Mouse (Mus musculus) ES-E14 (cell line): ENCODE results near the gene Col7a1. TPM values are rescaled to one million over a fixed set of nuclear protein-coding genes. Genes with fewer than 3 reads are reported as not detected.

ENCODE experiments used
- DNase-seq: peaks from one replicate; pipeline ENCODE4 v3.0.0-alpha.2; 2013; ENCODE audit warnings: low read depth, low spot score
- H3K27ac ChIP-seq: 2 replicates; pipeline ENCODE4 v1.5.1; 2012; ENCODE audit warnings: low read depth, mild to moderate bottlenecking, low read length, moderate library complexity, mixed read lengths; ENCODE audit not compliant: poor library complexity, insufficient read depth, severe bottlenecking
- H3K36me3 ChIP-seq: 2 replicates; pipeline ENCODE4 v1.6.1; 2012; ENCODE audit warnings: mild to moderate bottlenecking, low read length, moderate library complexity, mixed read lengths; ENCODE audit not compliant: control insufficient read depth, poor library complexity, insufficient read depth, severe bottlenecking
- H3K4me1 ChIP-seq, 2 experiments: fragments of 150-350 bp in 1 of 2; sonication (generic) in 1 of 2; 2 replicates each; pipeline ENCODE4 v1.6.1; 2012; ENCODE audit warnings: low read length in 2 of 2, mild to moderate bottlenecking in 1 of 2, mixed read lengths in 1 of 2; ENCODE audit not compliant: control insufficient read depth in 2 of 2, insufficient read depth in 2 of 2, poor library complexity in 1 of 2
- H3K4me3 ChIP-seq, 2 experiments: fragments of 150-350 bp in 1 of 2; sonication (generic) in 1 of 2; 2 replicates each; pipeline ENCODE4 v1.5.1; 2012; ENCODE audit warnings: low read length in 2 of 2, low read depth in 1 of 2, mild to moderate bottlenecking in 1 of 2, mixed read lengths in 1 of 2; ENCODE audit not compliant: insufficient read depth in 1 of 2, poor library complexity in 1 of 2, severe bottlenecking in 1 of 2
- H3K9ac ChIP-seq: 2 replicates; pipeline ENCODE4 v1.6.1; 2012; ENCODE audit warnings: low read depth, mild to moderate bottlenecking, low read length, mixed read lengths; ENCODE audit not compliant: poor library complexity, insufficient read depth, severe bottlenecking
- H3K9me3 ChIP-seq: fragments of 150-350 bp; sonication (generic); 2 replicates; pipeline ENCODE4 v1.6.1; 2012; ENCODE audit warnings: low read depth, mild to moderate bottlenecking, low read length; ENCODE audit not compliant: control insufficient read depth, insufficient read depth
- CHD2 ChIP-seq: IDR thresholded peaks from 2 replicates; pipeline ENCODE4 v1.6.1; 2014; ENCODE audit warnings: mild to moderate bottlenecking, low read depth, low read length, inconsistent platforms
- HCFC1 ChIP-seq: IDR thresholded peaks from 2 replicates; pipeline ENCODE4 v1.6.1; 2012; ENCODE audit warnings: low read length, inconsistent platforms, borderline replicate concordance; ENCODE audit not compliant: insufficient read depth
- MAFK ChIP-seq: IDR thresholded peaks from 2 replicates; pipeline ENCODE4 v1.6.1; 2014; ENCODE audit warnings: mild to moderate bottlenecking, low read depth, low read length, inconsistent platforms; ENCODE audit not compliant: insufficient read depth
- ZC3H11A ChIP-seq: IDR thresholded peaks from 2 replicates; pipeline ENCODE4 v1.6.1; 2012; ENCODE audit warnings: low read depth, mild to moderate bottlenecking, inconsistent platforms, low read length, borderline replicate concordance
- ZNF384 ChIP-seq: IDR thresholded peaks from 2 replicates; pipeline ENCODE4 v1.6.1; 2012; ENCODE audit warnings: low read depth, low read length, inconsistent platforms
- in situ Hi-C, 2 experiments: fragments of 600-800 bp; cut with MboI; formaldehyde crosslinking; loops; one replicate each; pipeline ENCODE4 v1.15.1; 2025; ENCODE audit warnings: low sequenced_read_pairs in 2 of 2, inconsistent platforms in 1 of 2; ENCODE audit not compliant: unreplicated experiment in 2 of 2
- total RNA-seq: library from RNA; depleted of rRNA; stranded (reverse); fragments of 300-350 nt; gene quantifications from 2 replicates; pipeline ENCODE4 v1.2.3, GENCODE M21; 2012

Col7a1 gene
- total RNA-seq, 1 experiment = 25.5 TPM

DNA sequence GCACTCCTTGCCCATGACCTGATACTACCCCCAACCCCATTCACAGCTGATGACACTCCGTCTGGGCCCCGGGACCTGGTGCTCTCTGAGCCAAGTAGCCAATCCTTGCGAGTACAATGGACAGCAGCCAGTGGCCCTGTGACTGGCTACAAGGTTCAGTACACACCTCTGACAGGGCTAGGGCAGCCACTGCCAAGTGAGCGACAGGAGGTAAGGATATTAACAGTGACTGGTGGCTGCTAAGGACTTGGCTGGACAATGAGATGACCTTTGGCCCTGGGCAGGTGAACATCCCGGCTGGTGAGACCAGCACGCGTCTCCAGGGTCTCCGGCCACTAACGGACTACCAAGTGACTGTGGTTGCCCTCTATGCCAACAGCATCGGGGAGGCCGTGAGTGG, 2.5 kb downstream of the Col7a1 start:
- Histone ChIP-seq H3K36me3 (no peaks in the 10 kb centered on the region), H3K27ac (no peak overlapping the region), H3K4me3 (no peak overlapping the region), H3K4me1 (peaks cover 0 to 9% of the 10 kb centered on the region in 2 experiments; a peak in 1 of 4 replicates), H3K9me3 (no peaks in the 10 kb centered on the region), H3K9ac (no peak overlapping the region)
- in situ Hi-C loops = no loop called here
- DNase-seq = no peak
- no peak for TF ChIP-seq CHD2
- TF ChIP-seq HCFC1 = no peak
- no peak for TF ChIP-seq ZC3H11A
- TF ChIP-seq ZNF384 = no peak
- no peak for TF ChIP-seq MAFK

DNA sequence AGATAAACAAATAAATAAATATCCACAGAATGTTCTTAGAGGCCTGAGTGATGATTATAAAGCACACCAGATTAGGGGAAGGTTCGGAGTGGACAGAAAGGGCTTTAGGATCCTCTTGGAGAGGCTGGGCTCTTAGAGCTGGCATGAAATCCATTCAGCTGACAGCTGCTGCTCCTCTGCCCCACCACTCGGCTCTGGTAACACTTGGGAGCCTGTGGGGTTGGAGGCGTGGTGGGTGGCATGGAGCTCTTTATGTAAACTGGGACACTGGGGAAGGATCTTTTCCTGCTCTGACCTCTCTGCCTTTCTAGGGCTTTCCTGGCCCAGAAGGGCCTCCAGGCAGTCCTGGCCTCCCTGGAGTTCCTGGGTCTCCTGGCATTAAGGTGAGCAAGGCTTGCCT, 10.2 kb downstream of the Col7a1 start:
- DNase-seq = no peak
- TF ChIP-seq HCFC1 (no peak), ZNF384 (no peak), CHD2 (no peak), ZC3H11A (no peak), MAFK (no peak)
- Histone ChIP-seq H3K9ac (no peak overlapping the region), H3K36me3 (no peaks in the 10 kb centered on the region), H3K27ac (no peak overlapping the region), H3K4me1 (no peaks in the 10 kb centered on the region), H3K4me3 (no peak overlapping the region), H3K9me3 (no peaks in the 10 kb centered on the region)
- in situ Hi-C loops = no loop called here

DNA sequence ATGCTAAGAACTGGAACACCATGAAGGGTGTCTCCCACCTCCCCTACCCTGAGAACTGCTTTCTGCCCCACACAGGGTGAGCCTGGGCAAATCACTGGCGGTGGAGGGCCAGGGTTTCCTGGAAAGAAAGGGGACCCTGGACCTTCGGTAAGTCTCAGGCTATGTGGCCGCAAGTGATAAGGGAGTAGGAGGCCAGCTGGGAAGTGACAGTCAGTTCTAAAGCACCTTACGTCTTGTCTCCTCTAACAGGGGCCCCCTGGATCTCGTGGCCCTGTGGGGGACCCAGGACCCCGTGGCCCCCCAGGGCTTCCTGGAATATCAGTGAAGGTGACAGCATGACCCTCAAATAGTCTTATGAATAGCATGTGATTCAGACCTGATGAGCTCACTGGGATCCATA, 11.0 kb downstream of the Col7a1 start:
- no peaks in the 10 kb centered on the region for H3K36me3 ChIP-seq
- in situ Hi-C loops = no loop called here
- H3K4me1 ChIP-seq = no peaks in the 10 kb centered on the region
- no peak overlapping the region for H3K4me3 ChIP-seq
- TF ChIP-seq ZC3H11A (no peak), HCFC1 (no peak), MAFK (no peak), CHD2 (no peak), ZNF384 (no peak)
- H3K9ac ChIP-seq = no peak overlapping the region
- no peak overlapping the region for H3K27ac ChIP-seq
- no peak for DNase-seq
- H3K9me3 ChIP-seq = no peaks in the 10 kb centered on the region

DNA sequence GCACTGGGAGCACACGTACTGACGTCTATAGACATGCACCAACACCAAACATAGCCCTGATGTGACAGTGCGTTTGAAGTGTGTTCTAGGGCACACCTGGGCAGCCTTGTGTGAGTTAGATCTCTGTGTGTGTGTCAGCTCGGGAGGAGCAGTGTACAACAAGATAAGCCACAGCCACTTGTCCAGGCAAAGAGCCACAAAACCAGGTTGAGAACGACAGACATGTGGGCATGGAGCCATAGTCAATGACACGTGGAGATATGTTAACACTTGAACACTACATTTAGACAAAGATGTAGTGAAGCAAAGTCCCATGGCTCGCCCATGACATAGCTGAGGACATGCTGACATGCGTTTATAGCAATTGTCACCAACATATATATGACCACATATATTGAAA, 17.2 kb downstream of the Col7a1 start:
- Histone ChIP-seq H3K36me3 (no peaks in the 10 kb centered on the region), H3K4me3 (no peak overlapping the region), H3K9me3 (no peaks in the 10 kb centered on the region), H3K4me1 (no peaks in the 10 kb centered on the region), H3K9ac (no peak overlapping the region), H3K27ac (no peak overlapping the region)
- in situ Hi-C loops = no loop called here
- no peak for DNase-seq
- TF ChIP-seq ZC3H11A = no peak
- no peak for TF ChIP-seq HCFC1
- TF ChIP-seq CHD2 = no peak
- no peak for TF ChIP-seq ZNF384
- TF ChIP-seq MAFK = no peak

DNA sequence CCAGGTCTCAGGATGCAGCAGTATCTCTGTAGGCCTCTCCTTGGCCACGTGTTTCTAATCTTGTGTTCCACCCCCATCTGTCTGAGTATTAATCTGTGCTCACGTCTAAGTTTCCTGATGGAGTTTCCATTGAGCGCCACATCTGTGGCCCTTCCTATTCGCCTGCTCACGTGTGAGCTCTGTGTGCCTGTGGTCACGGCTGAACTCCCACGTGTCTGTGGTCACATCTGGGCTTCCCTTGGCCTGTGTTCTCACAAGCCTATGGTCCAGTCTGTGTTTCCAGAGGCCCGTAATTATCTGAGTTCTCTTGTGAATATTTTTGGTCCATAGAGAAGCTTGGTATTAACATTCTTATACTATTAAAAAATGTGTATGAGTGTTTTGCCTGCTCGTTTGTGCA, 23.1 kb downstream of the Col7a1 start:
- TF ChIP-seq ZC3H11A (no peak), HCFC1 (no peak), CHD2 (no peak), ZNF384 (no peak), MAFK (no peak)
- H3K4me3 ChIP-seq = no peak overlapping the region
- H3K27ac ChIP-seq = no peak overlapping the region
- H3K4me1 ChIP-seq = no peaks in the 10 kb centered on the region; a peak in 1 of 4 replicates
- no peak overlapping the region for H3K9ac ChIP-seq
- in situ Hi-C loops = no loop called here
- H3K36me3 ChIP-seq = no peaks in the 10 kb centered on the region
- DNase-seq = no peak
- no peaks in the 10 kb centered on the region for H3K9me3 ChIP-seq
